Mouse (Mus musculus) gastrocnemius, postnatal 25 days (tissue): ENCODE data around the gene Xylb. TPM values are rescaled to one million over a fixed set of nuclear protein-coding genes. Genes with fewer than 3 reads are reported as not detected.

Experiments used
- DNase-seq: peaks from one replicate; pipeline ENCODE4 v3.0.0; 2022
- long read RNA-seq, 2 experiments: library from polyadenylated mRNA; stranded (forward); transcript quantifications; one replicate each; pipeline ENCODE4 v2.0.0; 2021
- total RNA-seq, 2 experiments: library from RNA; stranded (reverse); gene quantifications; 1 replicate in 1 of 2; 2 replicates in 1 of 2; pipeline ENCODE4 v1.2.3; 2021

The Xylb gene
- under 1 TPM; 0.08 to 0.48 TPM for total RNA-seq
- long read RNA-seq, experiment 1 = 0 reads
- long read RNA-seq, experiment 2, partial matches to known transcripts = 0 of 1 reads
- long read RNA-seq, experiment 2, other reads (novel, unspliced or antisense) = 0 of 1 reads

DNA sequence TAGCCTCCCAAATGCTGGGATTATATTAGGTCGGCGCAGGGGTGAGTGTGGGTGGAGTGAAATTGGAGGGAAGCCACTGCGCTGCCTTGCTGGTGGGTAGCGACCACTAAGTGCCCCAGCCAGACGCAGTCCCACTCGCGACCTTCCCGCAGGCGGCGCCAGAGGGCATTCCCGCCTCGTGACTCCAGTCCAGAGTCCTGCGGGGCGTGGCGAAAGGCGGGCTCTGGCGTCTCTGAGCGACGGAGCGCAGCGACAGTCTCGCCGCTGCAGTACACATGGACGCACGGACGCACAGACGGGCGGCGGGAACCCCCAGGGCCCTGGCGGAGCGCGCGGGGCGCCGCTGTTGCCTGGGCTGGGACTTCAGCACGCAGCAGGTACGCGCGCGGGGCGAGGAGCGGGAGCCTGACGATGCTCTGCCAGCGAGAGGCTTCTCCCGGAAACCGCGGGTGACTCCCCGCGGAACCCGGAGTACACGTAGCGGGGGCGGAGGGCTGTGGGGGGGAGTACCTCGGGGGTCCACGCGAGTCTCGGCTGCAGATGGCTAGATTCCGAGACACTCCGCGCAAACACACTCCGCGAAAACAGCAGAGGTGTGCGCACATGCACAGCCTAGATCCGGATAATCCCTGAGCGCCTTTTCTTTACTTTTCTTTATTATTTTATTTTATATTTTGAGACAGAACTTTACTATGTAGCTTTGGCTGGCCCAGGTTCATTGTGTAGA is at the start of gene Xylb:
Gene Xylb, plus strand, starts transcription at position 51 of the 727 bp plus-strand sequence.
- peak; percentile 82 for DNase-seq

DNA sequence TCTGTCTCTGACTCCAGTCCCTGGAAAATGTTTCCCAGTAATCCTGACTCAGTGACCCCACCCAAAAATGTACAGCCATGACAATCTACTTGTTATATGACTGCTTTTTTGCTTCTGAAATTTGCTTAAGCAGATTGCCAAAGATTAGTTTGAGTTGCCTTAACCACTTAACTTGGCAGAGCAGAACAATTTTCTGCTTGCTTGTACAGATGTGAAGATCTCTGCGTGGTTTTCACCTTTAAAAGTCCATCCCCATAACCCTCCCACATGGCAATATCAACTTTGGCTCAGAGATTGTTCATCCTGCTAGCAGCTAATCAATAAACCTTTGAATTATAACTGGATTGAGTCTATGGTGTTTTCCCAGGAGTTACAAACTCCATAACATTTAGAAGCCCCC is 48.1 kb upstream of the Xylb start:
- DNase-seq = no peak

DNA sequence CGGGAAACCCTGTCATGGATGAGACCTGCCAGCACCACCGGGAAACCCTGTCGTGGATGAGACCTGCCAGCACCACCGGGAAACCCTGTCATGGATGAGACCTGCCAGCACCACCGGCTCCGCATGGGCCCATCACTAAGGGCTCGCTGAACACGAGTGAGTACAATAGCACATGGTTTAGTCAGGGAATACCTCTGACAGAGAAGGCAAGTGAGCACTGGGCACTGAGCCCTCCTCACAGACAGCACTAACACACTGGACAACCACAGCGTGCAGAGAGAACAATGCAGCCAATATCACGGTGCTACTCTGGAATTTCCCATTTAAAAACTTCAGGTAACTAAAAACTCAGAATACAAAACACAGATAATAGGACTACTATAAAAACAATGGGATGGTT is 44.1 kb upstream of the Xylb start:
- DNase-seq = no peak

DNA sequence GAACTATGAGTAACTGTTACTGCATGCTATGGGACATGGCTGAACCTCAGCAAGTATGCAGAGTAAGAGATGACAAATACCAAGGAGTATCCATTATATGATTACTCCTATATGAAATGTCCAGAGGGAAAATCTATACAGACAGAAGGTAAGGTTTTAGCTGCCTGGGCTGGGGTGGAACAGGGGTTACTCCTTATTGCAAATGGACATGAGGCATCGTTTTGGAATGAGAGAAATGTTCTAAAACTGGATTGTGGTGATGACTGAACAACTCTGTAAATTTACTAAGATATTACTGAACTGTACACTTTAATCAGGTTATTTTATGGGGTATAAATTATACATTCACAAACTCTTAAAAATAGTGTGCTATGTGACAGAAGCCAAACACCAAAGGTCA is 38.3 kb upstream of the Xylb start:
- no peak for DNase-seq

DNA sequence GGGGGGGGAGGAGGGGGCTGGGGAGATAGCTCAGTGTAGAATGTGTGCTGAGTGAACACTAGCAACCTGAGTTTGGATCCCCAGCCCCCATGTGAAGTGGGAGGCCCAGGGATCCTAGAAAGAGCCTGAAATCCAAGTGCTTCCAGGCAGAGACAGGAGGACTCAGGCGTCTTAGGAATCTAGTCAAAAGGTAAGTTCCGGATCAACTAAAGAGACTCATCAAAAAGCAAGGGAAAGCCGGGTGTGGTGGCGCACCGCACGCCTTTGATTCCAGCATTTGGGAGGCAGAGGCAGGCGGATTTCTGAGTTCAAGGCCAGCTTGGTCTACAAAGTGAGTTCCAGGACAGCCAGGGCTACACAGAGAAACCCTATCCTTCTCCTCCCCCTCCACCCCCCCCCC is 36.7 kb upstream of the Xylb start:
- no peak for DNase-seq

DNA sequence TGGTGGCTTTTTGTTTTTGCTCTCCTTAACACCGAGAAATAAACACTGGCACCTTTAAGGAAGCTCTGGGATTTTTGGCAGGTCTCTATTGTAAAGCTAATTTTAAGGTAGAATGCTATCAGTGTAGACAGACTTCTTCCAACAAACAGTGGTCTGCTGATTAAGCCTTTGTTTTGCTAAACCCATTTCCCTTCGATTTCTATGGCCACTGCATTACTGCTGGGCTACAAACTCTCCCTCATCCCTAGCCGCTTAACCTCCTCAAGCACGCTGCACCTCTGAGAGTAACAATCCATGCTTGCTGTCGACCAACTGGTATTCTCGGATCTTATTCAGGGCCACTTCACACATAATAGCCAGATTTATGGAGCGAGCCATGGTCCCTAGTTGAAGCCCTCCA is 36.2 kb upstream of the Xylb start:
- no peak for DNase-seq

DNA sequence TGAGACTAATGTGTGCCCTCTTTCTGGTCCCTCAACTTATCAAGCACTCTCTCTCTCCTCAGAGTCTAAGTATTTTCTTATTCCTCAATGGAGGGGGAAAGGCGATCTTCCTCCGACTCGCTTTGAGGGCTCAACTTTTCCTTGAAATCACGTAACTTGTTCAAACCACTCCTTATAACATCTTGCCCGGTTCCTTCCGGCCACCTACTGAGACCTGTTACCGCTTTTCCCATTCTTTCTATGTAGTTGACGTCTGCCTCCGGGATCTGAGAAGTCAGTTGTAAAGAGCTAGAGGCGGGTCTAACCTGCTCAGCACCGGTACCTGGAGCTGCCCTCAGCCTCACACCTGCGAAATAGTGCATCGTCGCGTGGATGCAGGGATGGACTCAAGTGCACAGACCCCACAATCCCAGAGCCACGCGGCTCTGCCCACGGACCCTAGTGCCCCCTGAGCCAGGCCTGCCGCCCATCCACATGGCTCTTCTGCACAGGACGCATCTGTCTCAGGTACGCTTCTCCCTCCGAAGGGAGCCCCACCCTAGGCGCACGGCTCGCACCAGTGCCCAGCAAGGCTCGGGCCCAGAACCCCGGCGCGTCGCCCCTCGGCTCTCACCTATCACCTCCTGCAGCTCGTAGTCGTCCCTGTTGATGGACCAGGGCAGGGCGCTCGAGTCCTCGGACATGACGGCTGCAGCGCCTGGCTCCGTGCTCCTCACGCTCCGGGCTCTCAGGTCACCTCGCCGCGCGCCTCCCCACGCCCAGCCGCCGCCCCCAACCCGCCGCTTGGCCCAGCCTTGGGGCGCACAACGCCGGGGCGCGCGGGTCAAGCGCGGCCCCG is 35.6 kb upstream of the Xylb start:
- no peak for DNase-seq

DNA sequence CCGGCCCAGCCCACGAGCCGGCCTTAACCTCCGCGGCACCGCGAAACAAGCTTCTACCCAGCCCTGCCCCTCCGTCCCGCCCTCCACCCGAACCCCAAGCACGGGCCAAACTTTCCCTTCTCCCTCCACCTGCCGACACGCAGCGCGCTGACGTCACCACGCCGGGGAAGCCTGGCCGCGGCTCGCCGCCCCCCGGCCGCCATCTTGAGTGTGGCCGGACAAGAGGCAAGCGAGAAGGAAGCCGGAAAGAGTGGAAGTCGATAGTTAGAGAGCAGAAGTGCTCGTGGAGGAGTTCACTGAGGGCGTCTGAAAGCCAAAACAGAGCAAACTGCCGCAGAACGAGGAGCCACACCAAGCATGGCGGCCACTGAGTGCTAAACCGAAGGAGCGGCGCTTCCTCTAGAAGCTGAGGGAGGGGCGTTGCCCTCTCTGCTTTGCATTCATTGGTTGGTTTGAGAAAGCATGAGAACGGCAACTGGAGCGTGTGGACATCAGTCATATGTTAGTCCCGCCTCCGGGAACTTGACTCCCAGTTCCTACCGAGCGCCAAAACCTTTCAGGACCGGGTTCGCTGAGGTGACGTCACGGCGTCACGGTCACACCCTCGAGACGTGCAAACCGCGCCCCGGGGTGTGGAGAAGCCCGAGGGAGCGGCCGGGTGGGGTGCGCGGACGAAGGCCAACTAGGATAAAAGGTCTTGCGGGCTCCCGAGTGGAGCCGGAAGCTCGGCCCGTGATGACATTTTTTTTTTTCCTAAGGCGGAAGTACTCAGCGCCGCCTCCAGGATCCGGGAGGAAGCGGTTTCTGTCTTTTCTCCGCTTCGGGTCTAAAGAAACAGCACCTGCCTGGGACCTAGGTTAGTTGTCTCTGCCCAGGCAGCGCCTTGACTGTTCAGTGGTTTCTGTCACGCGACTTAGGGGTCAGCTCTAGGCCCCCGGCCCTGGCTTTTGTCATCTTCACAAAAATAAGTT is 34.6 kb upstream of the Xylb start, which contains the start of gene Oxsr1:
Gene Oxsr1, minus strand, starts transcription at position 139 of the 971 bp plus-strand sequence.
- peak; percentile 99 for DNase-seq

DNA sequence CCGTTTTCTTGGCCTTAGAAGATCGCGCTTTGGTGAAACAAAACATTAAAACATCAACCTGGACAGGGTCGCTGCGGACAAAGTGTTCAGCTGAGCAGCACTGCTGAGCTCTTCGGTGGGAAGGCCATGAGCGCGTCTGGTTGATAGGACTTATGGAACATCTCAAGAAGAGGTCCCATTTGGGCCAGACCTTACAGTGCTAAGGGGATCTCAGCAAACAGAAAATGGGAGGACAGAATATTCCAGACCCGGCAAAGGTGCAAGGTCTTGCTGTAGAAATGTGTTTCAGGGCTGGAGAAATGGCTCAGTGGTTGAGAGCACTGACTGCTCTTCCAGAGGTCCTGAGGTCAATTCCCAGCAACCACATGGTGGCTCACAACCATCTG is 33.9 kb upstream of the Xylb start:
- DNase-seq = no peak

DNA sequence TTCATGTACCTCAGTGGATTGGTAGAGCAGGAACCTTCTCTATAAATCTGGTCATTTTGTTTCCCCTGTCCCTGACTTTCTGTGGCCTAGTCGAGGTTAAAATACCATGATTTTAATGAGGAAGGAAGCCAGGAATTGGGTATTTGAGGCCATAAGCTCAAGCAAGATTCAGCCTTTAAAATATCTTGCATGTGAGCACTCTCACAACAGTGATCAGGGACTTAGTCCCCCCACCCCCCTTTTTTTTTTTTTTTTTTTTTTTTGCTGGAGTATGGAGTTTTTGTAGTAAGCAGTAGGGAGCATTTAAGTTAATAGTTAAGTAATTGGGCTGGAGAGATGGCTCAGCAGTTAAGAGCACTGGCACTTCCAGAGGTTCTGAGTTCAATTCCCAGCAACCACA is 33.1 kb upstream of the Xylb start:
- DNase-seq = no peak

DNA sequence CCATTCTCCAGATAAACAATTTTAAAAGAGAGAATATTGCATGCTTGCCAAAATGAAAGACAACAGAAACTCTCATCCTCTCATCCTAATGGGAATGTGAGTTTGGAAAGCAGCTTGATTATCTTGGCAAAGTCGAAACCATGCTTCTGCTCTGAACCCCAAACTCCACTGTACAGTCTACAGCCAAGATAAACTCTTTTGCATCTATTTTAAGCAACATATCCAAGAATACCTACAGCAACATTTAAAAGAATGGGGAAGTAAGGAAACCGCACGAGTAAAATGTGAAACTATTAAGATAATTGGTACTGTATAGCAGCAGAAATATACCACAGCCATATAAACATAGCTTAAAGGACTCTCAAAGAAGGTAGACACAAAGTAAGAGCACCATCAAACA is 28.7 kb upstream of the Xylb start:
- no peak for DNase-seq

DNA sequence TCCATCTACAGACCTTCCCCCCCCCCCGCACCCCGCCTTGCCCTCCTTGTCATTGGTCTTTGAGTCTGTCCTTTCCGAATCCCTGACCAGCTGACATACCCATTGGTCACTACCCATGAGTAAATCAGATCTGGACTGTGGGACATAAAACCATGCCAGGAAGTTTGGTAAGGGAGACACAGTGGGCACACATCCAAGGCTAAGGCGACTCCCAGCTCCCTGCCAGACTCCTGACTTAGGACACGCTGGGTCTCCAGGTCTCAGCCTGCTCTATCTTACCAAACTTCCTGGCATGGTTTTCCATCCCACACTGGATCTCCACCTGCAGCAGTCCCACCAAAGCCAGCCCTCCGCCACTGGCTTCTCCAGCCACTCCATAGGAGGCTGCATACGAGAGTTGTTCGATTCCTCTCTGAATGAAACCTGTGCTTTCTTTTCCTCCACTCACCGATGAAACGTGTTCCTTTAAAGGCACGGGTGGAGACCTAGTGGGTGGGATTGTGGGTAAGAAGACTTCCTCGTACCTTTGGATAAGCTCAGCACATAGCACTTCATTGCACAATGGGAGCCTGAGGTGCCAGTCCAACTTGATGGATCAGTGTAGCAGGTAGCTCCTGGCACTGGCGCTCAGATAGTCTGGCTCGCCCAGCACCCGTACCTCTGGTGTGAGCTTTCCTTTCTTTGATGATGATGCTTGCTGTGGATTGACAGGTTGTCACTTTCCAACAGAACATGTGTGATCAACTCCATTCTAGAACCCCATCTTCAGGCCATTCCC is 26.8 kb upstream of the Xylb start:
- no peak for DNase-seq

DNA sequence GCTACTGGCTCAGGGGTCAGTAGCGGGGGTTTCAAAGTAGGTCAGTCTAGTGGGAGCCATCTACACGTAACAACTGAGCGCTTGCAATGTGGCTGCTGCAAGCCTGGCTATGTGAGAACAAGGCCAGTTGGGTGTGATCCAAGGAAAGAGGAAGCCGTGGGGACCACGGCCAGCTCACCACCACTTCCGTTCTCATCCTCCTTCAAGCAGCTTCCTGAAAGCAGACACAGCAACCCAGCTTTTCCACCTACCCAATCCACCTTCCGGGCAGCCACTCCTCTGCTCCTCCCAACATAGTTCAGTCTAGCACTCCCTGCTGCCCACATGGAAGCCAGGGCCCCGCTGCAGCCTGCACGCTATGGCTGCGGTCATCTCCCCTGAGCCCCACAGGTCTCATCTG is 22.9 kb upstream of the Xylb start:
- DNase-seq = peak; percentile 68

DNA sequence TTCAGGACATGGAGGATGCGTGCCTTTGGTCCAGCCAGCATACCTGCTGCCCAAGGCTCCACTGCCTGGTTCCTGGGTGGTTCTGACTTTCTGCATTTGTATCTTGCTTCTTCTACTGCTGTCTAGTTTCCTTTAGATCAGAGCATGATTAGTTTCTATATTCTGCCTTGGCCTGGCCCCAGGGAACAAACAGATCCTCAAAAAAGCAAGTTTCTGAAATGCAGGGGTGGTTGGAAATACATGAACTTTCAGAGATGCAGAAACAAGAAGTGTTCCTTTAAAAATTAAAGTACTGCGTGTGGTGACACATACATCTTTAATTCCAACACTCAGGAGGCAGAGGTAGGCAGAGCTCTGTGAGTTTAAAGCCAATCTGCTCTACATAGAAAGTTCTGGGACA is 22.3 kb upstream of the Xylb start:
- DNase-seq = no peak

DNA sequence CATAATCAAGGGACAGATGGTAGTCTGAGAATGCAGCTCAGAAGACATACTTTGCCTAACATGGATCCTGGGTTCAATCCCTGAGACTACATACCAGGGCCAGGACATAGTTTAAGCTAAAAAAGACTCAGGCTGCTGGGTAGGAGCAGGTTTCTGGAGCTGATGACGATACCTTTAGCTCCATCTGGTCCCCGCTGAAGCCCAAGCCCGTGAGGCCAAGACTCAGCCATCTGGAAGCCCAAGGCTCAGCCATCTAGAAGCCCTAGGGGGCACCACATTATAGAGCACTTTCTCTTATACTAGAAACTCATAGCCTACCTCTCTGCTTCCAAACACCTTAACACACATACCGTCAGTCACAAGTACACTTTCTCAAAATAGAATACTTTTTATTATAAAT is 21.6 kb upstream of the Xylb start:
- DNase-seq = no peak

DNA sequence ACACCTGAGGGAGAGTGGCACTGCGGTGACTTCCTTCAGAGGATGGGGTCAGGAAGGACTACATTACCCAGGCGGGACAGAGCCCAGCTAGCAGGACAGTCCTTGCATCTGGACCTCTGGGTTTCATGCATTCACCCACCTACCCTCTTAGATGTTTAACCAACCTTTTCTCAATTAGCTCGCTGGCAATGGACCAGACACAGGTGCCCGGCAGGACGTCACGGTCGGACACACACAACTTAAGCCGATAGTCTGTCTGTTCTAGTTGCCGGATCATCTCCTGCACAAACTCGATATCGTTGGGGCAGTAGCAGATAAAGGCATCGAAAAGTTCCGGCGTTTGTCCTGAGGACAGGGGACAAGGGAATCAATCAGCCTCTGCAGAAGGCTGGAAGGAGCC is 19.3 kb upstream of the Xylb start:
- no peak for DNase-seq

DNA sequence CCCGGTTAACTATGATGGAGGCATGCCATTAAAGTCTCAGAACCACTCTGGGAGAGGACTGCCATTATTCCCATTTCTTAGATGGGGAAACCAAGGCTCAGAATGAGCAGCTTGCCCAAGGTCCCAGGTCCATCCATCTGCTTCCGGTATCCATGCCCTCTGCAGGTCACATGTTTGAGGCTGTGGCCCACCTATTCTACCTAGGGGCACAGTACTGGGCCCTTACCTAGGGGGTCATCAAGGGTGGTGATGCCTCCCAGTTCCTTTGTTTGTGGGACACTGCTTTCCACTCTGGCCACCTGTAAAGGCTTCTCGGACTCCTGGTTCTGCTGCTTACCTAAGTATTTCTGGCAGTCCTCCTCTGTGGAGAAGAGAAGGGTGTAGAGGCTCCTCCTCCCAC is 18.8 kb upstream of the Xylb start:
- no peak for DNase-seq

DNA sequence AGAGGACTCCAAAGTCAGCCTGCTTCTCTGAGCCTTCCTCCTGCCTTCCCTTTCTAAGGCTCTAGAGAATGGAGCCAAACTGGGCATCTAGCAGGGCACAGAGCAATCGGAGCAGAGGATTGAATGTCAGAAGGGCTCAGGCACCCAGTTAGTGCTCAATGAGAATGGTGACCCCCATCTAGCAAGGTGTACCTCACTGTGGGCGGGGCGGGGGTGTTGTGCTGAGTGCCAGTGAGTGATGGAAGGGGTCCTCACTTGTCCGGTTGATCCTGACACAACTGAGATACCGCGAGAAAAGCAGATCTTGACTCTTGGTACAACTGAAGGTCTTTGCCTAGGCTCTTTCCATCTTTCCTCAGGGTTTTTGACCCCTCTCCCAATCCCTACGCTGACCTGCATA is 18.1 kb upstream of the Xylb start:
- DNase-seq = no peak

DNA sequence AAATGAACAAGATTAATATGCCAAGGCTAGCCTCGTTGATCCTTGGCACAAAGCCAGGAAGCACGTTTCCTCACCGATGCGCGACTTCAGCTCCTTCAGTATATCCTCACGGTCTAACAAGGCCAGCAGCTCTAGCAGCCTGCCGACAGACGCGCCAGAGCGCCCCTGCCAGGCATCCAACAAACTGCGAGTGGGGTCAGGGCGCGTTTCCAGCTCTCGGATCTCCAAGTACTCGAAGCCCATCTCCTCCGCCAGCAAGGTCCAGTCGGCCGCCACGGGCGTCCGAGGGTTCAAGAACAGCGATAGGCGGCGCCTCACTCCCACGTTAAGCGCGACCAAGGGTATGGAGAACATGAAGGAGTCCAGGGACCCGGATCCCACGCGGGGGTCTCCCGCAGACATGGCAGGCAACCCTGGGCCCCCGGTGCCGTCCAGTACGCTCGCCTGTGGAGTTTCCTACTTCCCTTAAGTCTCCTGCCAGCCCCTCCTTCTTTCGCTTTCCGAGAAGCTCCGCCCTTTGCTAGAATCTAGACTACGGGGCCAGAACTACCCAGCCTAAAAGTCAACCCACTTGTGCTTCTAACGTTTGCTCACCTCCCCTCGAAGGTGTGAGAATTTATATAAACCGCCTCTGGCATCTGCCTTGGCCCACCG is 17.5 kb upstream of the Xylb start, which contains the start of gene Acaa1a:
Gene Acaa1a, plus strand, starts transcription at position 119 of the 654 bp plus-strand sequence.
- peak; percentile 70 for DNase-seq

DNA sequence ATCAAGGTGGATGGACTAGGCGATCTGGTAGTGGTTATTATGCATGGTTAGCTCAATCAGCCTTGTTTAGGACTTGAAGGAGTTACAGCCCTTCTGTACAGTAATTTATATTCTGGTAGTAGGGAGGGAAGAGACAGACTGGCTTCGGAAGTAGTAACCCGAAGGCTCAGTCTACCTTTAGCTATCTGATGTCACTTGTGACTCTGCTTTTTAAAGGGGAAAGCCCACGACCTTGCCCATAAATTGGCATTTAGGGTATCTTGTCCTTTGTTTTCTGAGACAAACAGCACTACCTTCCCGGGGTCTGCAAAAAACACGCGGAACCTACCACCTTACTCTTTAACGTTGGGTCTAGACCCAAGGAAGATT is 17.0 kb upstream of the Xylb start:
- DNase-seq = no peak
